Mouse (Mus musculus) ES-Bruce4 (cell line): ENCODE measurements around the gene Cd163l1. TPM values are rescaled to one million over a fixed set of nuclear protein-coding genes. Genes with fewer than 3 reads are reported as not detected.
A peak's percentile ranks its signal among the peaks of the same experiment; 100 is the strongest.

Experiments
- H3K27ac ChIP-seq: 2 replicates; pipeline ENCODE4 v1.5.1; 2012; ENCODE audit warnings: low read length, inconsistent platforms; ENCODE audit not compliant: insufficient read depth
- H3K27me3 ChIP-seq: 2 replicates; pipeline ENCODE4 v1.6.1; 2012; ENCODE audit warnings: mild to moderate bottlenecking, low read length, inconsistent platforms; ENCODE audit not compliant: control insufficient read depth, poor library complexity, insufficient read depth, severe bottlenecking
- H3K36me3 ChIP-seq: 2 replicates; pipeline ENCODE4 v1.6.1; 2012; ENCODE audit warnings: inconsistent platforms, mild to moderate bottlenecking, low read length, moderate library complexity; ENCODE audit not compliant: control insufficient read depth, poor library complexity, insufficient read depth, severe bottlenecking
- H3K4me1 ChIP-seq: one replicate; pipeline ENCODE4 v1.8.1; 2011; ENCODE audit warnings: low read length; ENCODE audit not compliant: control insufficient read depth, insufficient read depth
- H3K4me3 ChIP-seq: 2 replicates; pipeline ENCODE4 v1.5.1; 2011; ENCODE audit warnings: low read depth, mild to moderate bottlenecking, low read length
- H3K9ac ChIP-seq: 2 replicates; pipeline ENCODE4 v1.6.1; 2012; ENCODE audit warnings: low read depth, mild to moderate bottlenecking, inconsistent platforms; ENCODE audit not compliant: poor library complexity, severe bottlenecking
- H3K9me3 ChIP-seq: replicated peaks from 2 replicates; pipeline ENCODE4 v1.6.1; 2012; ENCODE audit warnings: mild to moderate bottlenecking, low read length, inconsistent platforms; ENCODE audit not compliant: control insufficient read depth, poor library complexity, insufficient read depth, severe bottlenecking
- CTCF ChIP-seq: IDR thresholded peaks from one replicate; pipeline ENCODE4 v1.8.1; 2011; ENCODE audit warnings: low read depth, low read length
- EP300 ChIP-seq: IDR thresholded peaks from 2 replicates; pipeline ENCODE4 v1.6.1; 2011; ENCODE audit warnings: low read depth, low read length; ENCODE audit not compliant: insufficient read depth
- POLR2A ChIP-seq: IDR thresholded peaks from one replicate; pipeline ENCODE4 v1.8.1; 2011; ENCODE audit warnings: low read length; ENCODE audit not compliant: insufficient read depth
- polyA plus RNA-seq: library from polyadenylated mRNA; stranded (reverse); fragments of >200 nt; gene quantifications from 2 replicates; pipeline ENCODE4 v1.2.4, GENCODE M21; 2011; ENCODE audit warnings: low read depth; ENCODE audit not compliant: missing spikeins, insufficient read depth, insufficient read length

Cd163l1 gene
- polyA plus RNA-seq, 1 experiment: not detected

DNA sequence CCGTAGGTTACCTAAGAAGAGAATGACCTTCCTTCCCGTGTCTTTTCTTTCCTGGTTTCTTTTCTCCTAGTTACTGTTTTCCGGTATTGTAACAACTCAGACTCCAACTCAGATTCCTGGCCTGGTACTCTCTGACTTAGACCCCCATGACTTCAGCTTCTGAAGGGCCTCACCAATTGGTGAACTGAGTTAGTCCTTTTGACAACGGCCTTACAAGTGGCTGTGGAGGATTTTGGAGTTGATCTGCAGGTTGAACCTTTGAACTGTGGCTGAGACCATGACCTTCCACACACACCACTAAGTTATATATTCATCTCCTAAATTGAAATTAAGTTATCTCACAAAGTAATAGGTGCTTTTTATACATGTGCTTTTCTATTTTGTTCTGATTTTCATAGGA is 33.9 kb upstream of the Cd163l1 start:
- no peaks in the 10 kb centered on the region for H3K36me3 ChIP-seq
- no peaks in the 10 kb centered on the region for H3K4me1 ChIP-seq
- no peak overlapping the region for H3K27ac ChIP-seq
- no peak overlapping the region for H3K9ac ChIP-seq
- no peaks in the 10 kb centered on the region for H3K27me3 ChIP-seq
- H3K9me3 ChIP-seq: no peaks in the 10 kb centered on the region
- TF ChIP-seq POLR2A (no peak), EP300 (no peak), CTCF (no peak)
- H3K4me3 ChIP-seq: no peak overlapping the region

GRCm38 (mm10) chr7:140186646-140187620 is 31.1 kb upstream of the Cd163l1 start:
- H3K27me3 ChIP-seq: no peaks in the 10 kb centered on the region
- TF ChIP-seq CTCF: peak; percentile 84
- TF ChIP-seq EP300: no peak
- no peak overlapping the region for H3K9ac ChIP-seq
- H3K4me3 ChIP-seq: no peak overlapping the region
- no peaks in the 10 kb centered on the region for H3K4me1 ChIP-seq
- H3K36me3 ChIP-seq: no peaks in the 10 kb centered on the region
- H3K27ac ChIP-seq: no peak overlapping the region
- H3K9me3 ChIP-seq: no peaks in the 10 kb centered on the region

DNA sequence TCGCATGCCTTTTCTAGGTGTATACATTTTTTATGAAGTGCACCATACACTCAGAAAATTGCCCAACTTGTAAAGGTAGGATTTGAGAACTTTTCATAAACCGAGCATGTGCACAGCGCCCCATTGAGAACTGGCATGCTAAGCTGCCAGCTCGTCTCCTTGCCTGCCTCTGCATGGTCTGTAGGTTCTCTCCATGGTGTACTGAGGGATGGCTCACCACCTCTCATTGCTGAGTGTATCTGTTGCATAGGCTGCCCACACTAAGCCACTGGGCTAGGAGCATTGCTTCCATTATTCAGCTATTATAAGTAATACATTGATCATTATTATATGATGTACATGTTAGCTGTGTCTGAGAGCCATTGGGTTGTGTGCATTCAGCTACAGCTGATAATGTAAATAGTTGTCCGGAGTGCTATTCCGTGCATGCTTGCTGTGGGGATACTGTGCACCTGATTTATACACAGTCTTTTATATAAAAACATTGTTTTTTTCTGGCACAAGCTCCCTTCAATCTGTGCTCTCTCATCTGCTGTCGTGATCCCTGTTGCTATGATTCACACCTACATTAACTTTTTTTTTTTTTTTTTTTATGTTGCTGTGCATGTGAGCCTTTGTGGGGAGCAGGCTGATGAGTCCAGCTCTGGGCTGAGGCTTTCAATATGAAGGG is 30.2 kb upstream of the Cd163l1 start:
- Histone ChIP-seq H3K36me3 (no peaks in the 10 kb centered on the region), H3K9me3 (no peaks in the 10 kb centered on the region), H3K27ac (no peak overlapping the region), H3K4me3 (no peak overlapping the region), H3K4me1 (no peaks in the 10 kb centered on the region), H3K27me3 (no peaks in the 10 kb centered on the region), H3K9ac (no peak overlapping the region)
- TF ChIP-seq EP300 (no peak), POLR2A (no peak), CTCF (no peak)

GRCm38 (mm10) chr7:140188391-140189328 is 29.4 kb upstream of the Cd163l1 start:
- Histone ChIP-seq H3K36me3 (no peaks in the 10 kb centered on the region), H3K9ac (no peak overlapping the region), H3K4me1 (no peaks in the 10 kb centered on the region), H3K27ac (no peak overlapping the region), H3K27me3 (no peaks in the 10 kb centered on the region), H3K9me3 (no peaks in the 10 kb centered on the region), H3K4me3 (no peak overlapping the region)
- TF ChIP-seq CTCF (peak; percentile 3), EP300 (no peak), POLR2A (no peak)

DNA sequence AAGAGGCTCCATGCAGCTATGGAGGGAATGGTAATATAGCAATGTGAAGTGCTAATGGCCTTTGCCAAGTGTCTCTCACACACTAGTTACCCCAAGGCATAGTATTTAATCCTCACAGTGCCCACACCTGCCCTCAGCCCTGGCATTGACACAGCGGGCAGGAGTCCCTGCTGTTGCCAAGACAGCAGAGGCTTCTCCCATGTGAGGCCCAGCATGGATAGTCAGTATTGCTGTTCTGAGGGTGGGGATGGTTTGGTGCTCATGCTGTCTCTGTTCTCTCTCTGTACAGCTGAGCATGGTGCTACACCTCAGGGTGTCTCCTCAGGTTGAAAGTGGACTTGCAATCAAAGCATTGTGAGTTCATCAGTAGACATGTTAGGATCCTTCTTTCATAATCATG is 27.6 kb upstream of the Cd163l1 start:
- no peak overlapping the region for H3K9ac ChIP-seq
- no peak overlapping the region for H3K4me3 ChIP-seq
- no peaks in the 10 kb centered on the region for H3K4me1 ChIP-seq
- no peak overlapping the region for H3K27ac ChIP-seq
- TF ChIP-seq POLR2A (no peak), EP300 (no peak), CTCF (no peak)
- H3K36me3 ChIP-seq: no peaks in the 10 kb centered on the region
- H3K27me3 ChIP-seq: no peaks in the 10 kb centered on the region
- no peaks in the 10 kb centered on the region for H3K9me3 ChIP-seq
